Mouse (Mus musculus) megakaryocyte, embryonic 14.5 days (primary cell): ENCODE results near the gene Tmem267.
"Not testable (repeated sequence)": the region's sequence is repeated elsewhere in the genome, so short reads cannot be mapped to it uniquely, and the experiment has no call there.

Experiments used
- FLI1 ChIP-seq: IDR thresholded peaks from 2 replicates; pipeline ENCODE4 v1.6.1; 2012; ENCODE audit warnings: low read length, inconsistent platforms, mixed read lengths
- GATA1 ChIP-seq: IDR thresholded peaks from 3 replicates; pipeline ENCODE4 v1.6.1; 2012; ENCODE audit warnings: mixed read lengths, low read length, inconsistent platforms, borderline replicate concordance

DNA sequence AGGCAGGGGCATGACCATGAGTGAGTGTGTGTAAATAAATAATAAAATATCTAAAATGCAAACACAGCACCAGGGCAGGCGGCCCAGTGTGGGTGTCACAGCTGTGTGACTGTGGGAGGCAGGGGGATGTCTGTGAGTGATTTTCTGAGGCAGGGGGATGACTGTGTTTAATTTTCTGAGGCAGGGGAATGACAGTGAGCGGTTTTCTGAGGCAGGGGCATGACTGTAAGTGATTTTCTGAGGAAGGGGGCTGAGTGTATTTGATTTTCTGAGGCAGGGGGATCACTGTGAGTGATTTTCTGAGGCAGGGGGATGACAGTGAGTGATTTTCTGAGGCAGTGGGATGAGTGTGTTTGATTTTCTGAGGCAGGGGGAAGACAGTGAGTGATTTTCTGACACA lies 111.7 kb downstream of the Tmem267 start:
- TF ChIP-seq GATA1, FLI1: not testable (repeated sequence)
